Mouse (Mus musculus) embryonic fibroblast, embryonic 13.5 days (primary cell): ENCODE data around the gene Slf1. TPM values are rescaled to one million over a fixed set of nuclear protein-coding genes. Genes with fewer than 3 reads are reported as not detected.

Source experiments
- H3K27ac ChIP-seq: 2 replicates; pipeline ENCODE4 v1.5.1; 2012; ENCODE audit warnings: low read length, control low read depth, inconsistent platforms; ENCODE audit not compliant: insufficient read depth
- H3K4me1 ChIP-seq: 2 replicates; pipeline ENCODE4 v1.6.1; 2011; ENCODE audit warnings: low read length; ENCODE audit not compliant: control insufficient read depth, insufficient read depth
- H3K4me3 ChIP-seq: 2 replicates; pipeline ENCODE4 v1.5.1; 2011; ENCODE audit warnings: mild to moderate bottlenecking, control low read depth, low read length; ENCODE audit not compliant: insufficient read depth
- CTCF ChIP-seq: IDR thresholded peaks from 2 replicates; pipeline ENCODE4 v1.5.1; 2011; ENCODE audit warnings: mild to moderate bottlenecking, control low read depth, low read length, moderate library complexity, borderline replicate concordance; ENCODE audit not compliant: insufficient read depth
- POLR2A ChIP-seq: IDR thresholded peaks from 2 replicates; pipeline ENCODE4 v1.6.1; 2011; ENCODE audit warnings: low read depth, mild to moderate bottlenecking, control low read depth, low read length, moderate library complexity
- polyA plus RNA-seq: library from polyadenylated mRNA; stranded (reverse); fragments of >200 nt; gene quantifications from 2 replicates; pipeline ENCODE4 v1.2.4, GENCODE M21; 2011; ENCODE audit warnings: low read depth; ENCODE audit not compliant: missing spikeins, insufficient read length

Slf1 gene
- polyA plus RNA-seq, 1 experiment: 15.7 TPM

DNA sequence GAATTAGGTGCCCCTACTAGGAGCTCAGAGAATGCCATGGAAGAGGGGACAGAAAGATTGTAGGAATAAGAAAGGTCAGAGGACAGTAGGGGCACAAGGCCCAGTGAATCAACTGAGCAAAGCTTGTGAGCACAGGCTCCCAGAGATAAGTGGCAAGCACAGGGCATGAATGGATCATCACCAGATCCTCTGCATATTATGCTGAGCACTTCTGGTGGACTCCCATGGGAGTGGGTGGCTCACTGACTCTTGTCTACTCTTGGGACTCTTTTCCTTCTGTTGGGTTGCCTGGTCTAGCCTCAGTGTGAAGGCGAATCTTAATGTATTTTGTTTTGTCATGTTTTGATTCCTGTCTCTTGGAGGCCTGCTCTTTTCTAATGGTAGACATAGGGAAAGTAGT is 66.4 kb downstream of the Slf1 start:
- TF ChIP-seq POLR2A: no peak
- TF ChIP-seq CTCF: no peak
- H3K4me3 ChIP-seq: no peak overlapping the region
- no peak overlapping the region for H3K27ac ChIP-seq
- H3K4me1 ChIP-seq: no peaks in the 10 kb centered on the region

- Histone ChIP-seq H3K4me1 (no peaks in the 10 kb centered on the region), H3K4me3 (no peak overlapping the region), H3K27ac (no peak overlapping the region)
- TF ChIP-seq POLR2A (no peak), CTCF (no peak)
Observed at GRCm38 (mm10) chr13:77063221-77063620, 72.1 kb downstream of the Slf1 start.

DNA sequence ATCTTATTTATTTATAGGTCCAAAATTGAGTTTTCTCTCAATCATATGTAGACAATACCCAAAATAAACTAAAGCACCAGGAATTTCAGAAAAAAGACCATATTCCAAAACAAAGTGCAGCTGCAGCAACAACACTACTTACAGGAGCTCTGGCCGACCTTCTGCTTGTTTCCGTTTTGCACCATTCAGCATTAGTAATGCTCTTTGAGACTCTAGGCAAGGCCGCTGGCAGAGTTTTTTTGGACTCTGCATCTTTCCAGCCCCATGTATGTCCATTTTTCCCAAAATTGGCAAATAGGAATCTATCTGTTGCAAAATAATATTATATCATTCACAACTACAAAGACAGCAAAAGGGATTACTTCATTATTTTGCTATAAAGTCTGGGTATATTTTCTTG is 85.5 kb downstream of the Slf1 start:
- Histone ChIP-seq H3K4me1 (no peaks in the 10 kb centered on the region), H3K27ac (no peak overlapping the region), H3K4me3 (no peak overlapping the region)
- TF ChIP-seq CTCF (no peak), POLR2A (no peak)

DNA sequence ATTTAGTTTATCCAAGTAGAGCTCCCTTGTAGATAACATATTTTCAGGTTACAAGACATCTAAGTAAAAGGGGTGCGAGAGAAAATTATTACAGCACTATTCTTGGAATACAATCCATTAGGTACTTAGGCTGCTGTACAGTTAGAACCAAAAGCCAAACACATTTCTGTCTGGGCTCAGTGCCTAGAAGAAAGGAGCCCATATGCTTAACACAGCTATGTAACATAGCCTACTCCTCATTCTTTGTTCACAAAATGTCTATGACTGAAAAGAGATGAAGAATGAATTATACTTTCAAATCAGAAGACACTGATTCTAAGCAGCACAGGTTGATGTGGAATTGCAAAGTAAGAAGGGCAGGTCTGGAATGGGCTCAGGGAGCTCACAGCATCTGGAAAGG is 86.8 kb downstream of the Slf1 start:
- TF ChIP-seq POLR2A (no peak), CTCF (no peak)
- no peaks in the 10 kb centered on the region for H3K4me1 ChIP-seq
- H3K27ac ChIP-seq: no peak overlapping the region
- H3K4me3 ChIP-seq: no peak overlapping the region

GRCm38 (mm10) chr13:77047179-77047931 is 87.9 kb downstream of the Slf1 start:
- no peak overlapping the region for H3K27ac ChIP-seq
- TF ChIP-seq POLR2A (no peak), CTCF (no peak)
- H3K4me1 ChIP-seq: no peaks in the 10 kb centered on the region
- H3K4me3 ChIP-seq: no peak overlapping the region

- Histone ChIP-seq H3K27ac (no peak overlapping the region), H3K4me3 (no peak overlapping the region), H3K4me1 (no peaks in the 10 kb centered on the region)
- TF ChIP-seq CTCF (no peak), POLR2A (no peak)
Observed at GRCm38 (mm10) chr13:77046416-77046815, 88.9 kb downstream of the Slf1 start.

DNA sequence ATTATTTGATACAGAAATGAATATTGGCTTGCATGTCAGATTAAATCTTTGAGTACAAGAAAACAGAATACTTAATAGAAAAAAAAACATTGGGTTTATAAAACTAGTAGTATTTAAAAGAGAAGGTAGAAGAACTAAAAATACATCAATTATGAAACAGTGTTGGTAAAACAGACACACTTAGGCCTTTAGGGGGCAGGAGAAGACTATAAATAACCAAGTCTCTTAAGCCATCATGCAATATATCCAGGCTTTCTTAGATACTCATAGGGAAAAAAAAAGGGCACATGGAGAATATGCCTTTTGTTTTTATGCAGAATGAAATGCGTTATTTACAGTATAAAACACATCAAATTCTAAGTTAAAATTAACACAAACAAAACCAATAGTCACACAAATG is 89.9 kb downstream of the Slf1 start:
- Histone ChIP-seq H3K4me1 (no peaks in the 10 kb centered on the region), H3K4me3 (no peak overlapping the region), H3K27ac (no peak overlapping the region)
- TF ChIP-seq CTCF (no peak), POLR2A (no peak)

DNA sequence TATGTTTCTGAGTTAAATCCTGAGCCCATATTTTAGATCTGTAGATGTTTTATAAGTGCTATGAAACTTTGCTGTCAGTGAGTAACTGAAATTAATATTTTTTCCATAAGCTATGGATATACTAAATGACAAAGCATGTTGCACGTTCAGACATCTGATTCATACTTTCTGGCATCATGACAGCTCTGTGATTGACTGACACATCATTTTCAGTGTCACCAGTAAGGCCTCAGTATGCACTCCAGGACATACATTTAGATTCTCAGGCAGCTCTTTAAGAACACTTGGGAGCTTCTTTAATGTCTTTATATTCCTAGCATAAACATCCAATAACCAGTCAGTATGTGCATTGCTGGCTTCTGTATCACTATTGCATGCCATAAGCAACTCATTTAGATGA is 91.9 kb downstream of the Slf1 start:
- no peak overlapping the region for H3K4me3 ChIP-seq
- TF ChIP-seq POLR2A (no peak), CTCF (no peak)
- H3K27ac ChIP-seq: no peak overlapping the region
- H3K4me1 ChIP-seq: no peaks in the 10 kb centered on the region

DNA sequence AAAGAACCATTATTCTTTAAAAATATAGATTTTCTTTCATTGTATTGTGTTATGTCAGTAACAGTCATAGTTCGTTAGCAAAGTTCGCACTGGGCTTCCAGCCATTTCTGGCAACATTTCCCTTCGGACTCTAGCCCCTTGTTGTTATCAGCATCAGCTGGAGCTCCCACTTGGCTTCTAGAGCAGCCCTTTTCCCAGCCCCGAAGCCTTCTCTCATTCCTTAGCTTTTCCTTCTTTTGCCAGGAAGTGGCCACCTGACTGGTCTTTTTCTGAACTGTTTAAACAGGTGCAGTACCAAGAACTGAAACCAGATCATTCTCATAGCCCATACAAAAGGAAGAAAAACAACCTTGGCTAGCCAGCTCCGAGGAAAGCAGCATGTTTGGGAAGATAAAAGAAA is 105.7 kb downstream of the Slf1 start:
- Histone ChIP-seq H3K4me3 (no peak overlapping the region), H3K27ac (no peak overlapping the region), H3K4me1 (no peaks in the 10 kb centered on the region)
- TF ChIP-seq POLR2A (no peak), CTCF (no peak)

DNA sequence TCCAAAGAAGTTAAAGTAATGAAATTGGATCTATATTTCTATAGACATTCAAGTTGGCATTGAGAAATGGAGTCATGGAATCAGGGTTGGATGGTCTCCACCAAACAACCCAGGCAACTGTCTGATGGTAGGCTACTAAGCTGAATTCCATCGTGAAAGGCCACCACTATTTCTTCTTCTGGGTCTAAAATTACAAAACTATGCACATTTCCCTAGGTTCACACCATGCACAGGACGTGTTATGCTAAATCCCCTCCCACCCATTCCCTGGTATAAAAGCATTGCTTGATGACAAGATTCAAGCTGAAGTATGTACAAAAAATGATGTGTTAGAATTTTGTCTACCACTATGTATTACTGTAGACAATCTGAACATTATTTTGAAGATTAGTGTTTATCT is 116.4 kb downstream of the Slf1 start:
- H3K4me1 ChIP-seq: no peaks in the 10 kb centered on the region
- TF ChIP-seq CTCF: no peak
- TF ChIP-seq POLR2A: no peak
- H3K4me3 ChIP-seq: no peak overlapping the region
- no peak overlapping the region for H3K27ac ChIP-seq
